8 mouse cellular contexts compared by ENCODE assay signal in the genomic region with DNA sequence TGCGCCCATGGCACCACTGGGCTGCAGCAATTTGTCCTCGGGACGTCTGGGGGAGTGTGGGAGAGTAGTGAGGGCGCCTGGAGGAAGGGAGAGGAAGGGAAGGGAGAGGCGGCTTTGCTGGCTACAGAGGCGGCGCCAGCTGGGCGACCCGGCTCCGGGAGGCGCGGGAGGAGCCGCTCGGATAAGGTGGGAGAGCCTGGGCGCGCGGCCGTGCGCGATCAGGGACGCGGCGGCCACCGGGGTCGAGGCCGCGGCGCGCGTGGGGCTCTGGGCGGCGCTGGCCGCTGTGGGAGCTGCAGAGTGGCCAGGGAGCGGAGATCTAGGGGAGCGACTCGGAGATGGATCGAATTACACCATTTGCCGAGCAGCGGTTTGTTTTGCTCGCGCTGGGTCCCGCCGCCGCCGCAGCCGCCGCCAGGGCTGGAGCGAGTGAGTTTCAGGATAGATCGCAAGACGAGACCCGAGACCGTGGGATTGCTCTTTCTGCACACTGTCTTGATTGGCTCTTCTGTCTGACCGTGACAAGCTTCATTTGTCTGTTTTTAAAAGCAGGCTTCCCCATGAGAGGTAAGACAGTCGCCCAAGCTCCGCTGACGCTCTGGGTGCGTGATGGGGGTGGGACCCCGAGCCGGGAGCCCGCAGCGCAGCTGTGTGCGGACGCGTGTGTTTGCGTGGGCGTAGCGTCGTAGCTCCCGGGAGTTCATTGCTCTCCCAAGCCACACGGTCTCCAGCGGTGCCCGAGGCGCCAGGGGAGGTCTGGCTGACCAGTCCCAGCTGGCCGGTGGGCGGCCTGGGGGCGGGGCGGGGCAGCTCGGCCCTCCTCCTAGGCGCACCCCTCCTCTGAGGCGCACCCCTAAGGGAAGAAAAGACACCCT.
DNase-seq lines count a peak whose midpoint lies in the region; ATAC-seq and TF ChIP-seq lines count a peak whose summit lies in the region.

No protein-coding gene starts in this region.

- DNase-seq in CD4-positive, CD25-positive, alpha-beta regulatory T cell, adult 2 months (ENCODE audit: low read depth, low spot score): peak; percentile 34
- peak; percentile 94 for DNase-seq in kidney, postnatal 10 days
- DNase-seq in neural tube, embryonic 10.5 days (ENCODE audit: extremely low spot score, low spot score): peak; percentile 88
- DNase-seq in stomach, postnatal 0 days (ENCODE audit: low spot score): peak; percentile 77

- H3K4me2 ChIP-seq in forebrain, embryonic 13.5 days: peak overlapping the region; percentile 92
- H3K4me2 ChIP-seq in heart, embryonic 16.5 days (ENCODE audit: low read depth, low read length): peak overlapping the region; percentile 65
- H3K4me2 ChIP-seq in liver, embryonic 12.5 days: peak overlapping the region; percentile 68
- H3K4me2 ChIP-seq in stomach, postnatal 0 days (replicated peaks; ENCODE audit: low read depth): peak overlapping the region; percentile 97

- peak; percentile 31; the same call in 1 of the 2 replicates for TF ChIP-seq CTCF in stomach, postnatal 0 days (IDR thresholded peaks at IDR 0.05; ENCODE audit: low read depth)

- TF ChIP-seq EP300 in stomach, postnatal 0 days (optimal IDR thresholded peaks at IDR 0.05): no peak

- no peaks in the 10 kb centered on the region for H3K36me3 ChIP-seq in forebrain, embryonic 13.5 days (ENCODE audit: poor library complexity, severe bottlenecking)
- H3K36me3 ChIP-seq in heart, embryonic 16.5 days (ENCODE audit: control insufficient read depth, insufficient read depth): no peaks in the 10 kb centered on the region
- H3K36me3 ChIP-seq in liver, embryonic 12.5 days: no peaks in the 10 kb centered on the region
- no peaks in the 10 kb centered on the region for H3K36me3 ChIP-seq in stomach, postnatal 0 days (ENCODE audit: control insufficient read depth, insufficient read depth, low read length)

- H3K4me3 ChIP-seq in brown adipose tissue, adult 24 weeks (ENCODE audit: insufficient read depth, low read depth, low read length): peak overlapping the region; percentile 97
- peak overlapping the region; percentile 80 for H3K4me3 ChIP-seq in forebrain, embryonic 13.5 days
- H3K4me3 ChIP-seq in heart, embryonic 16.5 days (ENCODE audit: low read length): peak overlapping the region; percentile 86
- peak overlapping the region; percentile 54 for H3K4me3 ChIP-seq in liver, embryonic 12.5 days
- H3K4me3 ChIP-seq in stomach, postnatal 0 days (ENCODE audit: low read depth, low read length): peak overlapping the region; percentile 71

- H3K9me3 ChIP-seq in forebrain, embryonic 13.5 days (replicated peaks): no peaks in the 10 kb centered on the region
- no peaks in the 10 kb centered on the region for H3K9me3 ChIP-seq in heart, embryonic 16.5 days (replicated peaks; ENCODE audit: control insufficient read depth, low read length)
- no peaks in the 10 kb centered on the region for H3K9me3 ChIP-seq in liver, embryonic 12.5 days (replicated peaks)
- no peaks in the 10 kb centered on the region for H3K9me3 ChIP-seq in stomach, postnatal 0 days (ENCODE audit: control insufficient read depth, low read length)

- H3K9ac ChIP-seq in forebrain, embryonic 13.5 days: peak overlapping the region; percentile 89
- H3K9ac ChIP-seq in heart, embryonic 16.5 days (ENCODE audit: low read length): peak overlapping the region; percentile 96
- peak overlapping the region; percentile 53; the same call in 1 of the 2 replicates for H3K9ac ChIP-seq in liver, embryonic 12.5 days
- peak overlapping the region; percentile 74 for H3K9ac ChIP-seq in stomach, postnatal 0 days (ENCODE audit: low read length)

- peaks cover 16% of the 10 kb centered on the region; the same call in 1 of the 2 replicates for H3K27me3 ChIP-seq in forebrain, embryonic 13.5 days
- no peaks in the 10 kb centered on the region for H3K27me3 ChIP-seq in heart, embryonic 16.5 days (ENCODE audit: control insufficient read depth, insufficient read depth, low read length)
- H3K27me3 ChIP-seq in liver, embryonic 12.5 days (replicated peaks): peaks cover 53% of the 10 kb centered on the region
- no peaks in the 10 kb centered on the region for H3K27me3 ChIP-seq in stomach, postnatal 0 days (ENCODE audit: control insufficient read depth, insufficient read depth, low read length)

- ATAC-seq in forebrain, embryonic 13.5 days: peak; percentile 83
- ATAC-seq in heart, embryonic 16.5 days (replicated peaks; ENCODE audit: extremely low read depth, insufficient read depth, low FRiP score): peak; percentile 93
- peak; percentile 82 for ATAC-seq in liver, embryonic 12.5 days
- peak; percentile 90 for ATAC-seq in stomach, postnatal 0 days (ENCODE audit: low FRiP score, low TSS enrichment)

- WGBS in forebrain, embryonic 13.5 days: under 1% methylated on average over 67 of the region's 80 CpGs
- under 1% methylated on average over 79 of the region's 80 CpGs for WGBS in heart, embryonic 16.5 days
- under 1% methylated on average over 74 of the region's 80 CpGs for WGBS in liver, embryonic 12.5 days (ENCODE audit: insufficient replicate concordance)
- WGBS in stomach, postnatal 0 days: under 1% methylated on average over 60 of the region's 80 CpGs

- peak overlapping the region; percentile 87 for H3K27ac ChIP-seq in brown adipose tissue, adult 24 weeks (replicated peaks; ENCODE audit: low read depth, low read length)
- peak overlapping the region; percentile 93 for H3K27ac ChIP-seq in forebrain, embryonic 13.5 days
- peak overlapping the region; percentile 99 for H3K27ac ChIP-seq in heart, embryonic 16.5 days (ENCODE audit: low read length)
- H3K27ac ChIP-seq in liver, embryonic 12.5 days: peak overlapping the region; percentile 74
- H3K27ac ChIP-seq in stomach, postnatal 0 days (replicated peaks): peak overlapping the region; percentile 91

- H3K4me1 ChIP-seq in brown adipose tissue, adult 24 weeks (ENCODE audit: control insufficient read depth, insufficient read depth, insufficient read length, low read length): peaks cover 19% of the 10 kb centered on the region
- H3K4me1 ChIP-seq in forebrain, embryonic 13.5 days: peaks cover 37% of the 10 kb centered on the region
- H3K4me1 ChIP-seq in heart, embryonic 16.5 days (ENCODE audit: control insufficient read depth, insufficient read depth, low read length): peaks cover 26% of the 10 kb centered on the region
- H3K4me1 ChIP-seq in liver, embryonic 12.5 days: 0 out of 2 replicates have a peak, but pooled peaks cover 4% of the 10 kb centered on the region
- H3K4me1 ChIP-seq in stomach, postnatal 0 days (replicated peaks; ENCODE audit: control insufficient read depth, insufficient read depth): no peaks in the 10 kb centered on the region

Comparison
In these comparisons a context has a peak if more than half of its experiments do, and no peak if none do; other contexts are left out.
1. Peak in every context shown above with its lines: DNase-seq, ATAC-seq, H3K4me3 ChIP-seq and H3K27ac ChIP-seq.
2. DNase-seq: peak in every context shown above with its lines; median percentile 94 in kidney, postnatal 10 days; 88 in neural tube, embryonic 10.5 days; 77 in stomach, postnatal 0 days; 34 in CD4-positive, CD25-positive, alpha-beta regulatory T cell, adult 2 months.